Mouse (Mus musculus) R1 (cell line): ENCODE data around the gene En1.

ENCODE experiments used
- DNase-seq: peaks from one replicate; pipeline ENCODE4 v3.0.0-alpha.2; 2018; ENCODE audit warnings: low read depth, low spot score

Gene En1

GRCm38 (mm10) chr1:120626930-120627621 lies 24.9 kb downstream of the En1 start:
- no peak for DNase-seq

- DNase-seq: no peak
Measured at GRCm38 (mm10) chr1:120627622-120628001, 25.4 kb downstream of the En1 start.

GRCm38 (mm10) chr1:120628821-120629220 lies 26.6 kb downstream of the En1 start:
- DNase-seq: peak; percentile 50

DNA sequence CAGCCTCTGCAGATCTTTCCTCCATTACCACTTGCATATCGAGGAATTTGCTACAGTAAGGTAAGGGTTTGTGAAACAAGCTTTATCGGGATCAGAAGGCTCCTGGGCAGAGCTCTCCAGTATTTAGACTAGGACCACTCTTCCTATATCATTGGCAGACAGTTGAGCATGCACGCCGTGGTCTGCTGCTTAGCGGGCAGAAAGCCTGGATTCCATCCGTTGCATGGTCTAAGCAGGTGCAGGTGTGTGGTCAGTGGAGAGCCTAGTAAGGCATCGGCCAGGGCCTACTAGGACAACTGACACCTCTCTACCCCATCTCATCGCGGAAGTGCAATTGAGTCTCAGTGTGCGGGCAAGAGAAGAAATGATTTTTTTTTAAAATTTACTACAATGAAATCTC lies 41.2 kb downstream of the En1 start:
- DNase-seq: peak; percentile 23

GRCm38 (mm10) chr1:120643848-120644711 lies 41.9 kb downstream of the En1 start:
- peak; percentile 89 for DNase-seq

DNA sequence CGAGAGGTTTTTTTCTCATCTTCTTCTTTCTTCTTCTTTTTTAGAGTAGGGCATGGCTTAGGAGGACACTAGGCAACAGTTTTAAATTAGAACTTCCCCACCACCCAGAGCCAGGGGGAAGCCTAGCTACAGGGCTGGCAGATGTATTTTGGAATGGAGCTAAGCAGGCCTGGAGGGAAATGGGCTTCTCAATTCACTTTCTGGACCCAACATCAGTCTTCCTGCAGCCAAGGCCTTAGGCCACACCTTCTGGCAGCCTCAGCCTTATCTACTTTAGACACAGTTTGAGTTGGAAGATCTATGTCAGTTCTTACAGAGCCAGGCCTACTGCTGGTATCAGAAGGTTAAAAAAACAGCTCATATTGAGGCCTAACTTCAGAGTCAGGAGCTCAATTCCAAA lies 42.5 kb downstream of the En1 start:
- DNase-seq: no peak

DNA sequence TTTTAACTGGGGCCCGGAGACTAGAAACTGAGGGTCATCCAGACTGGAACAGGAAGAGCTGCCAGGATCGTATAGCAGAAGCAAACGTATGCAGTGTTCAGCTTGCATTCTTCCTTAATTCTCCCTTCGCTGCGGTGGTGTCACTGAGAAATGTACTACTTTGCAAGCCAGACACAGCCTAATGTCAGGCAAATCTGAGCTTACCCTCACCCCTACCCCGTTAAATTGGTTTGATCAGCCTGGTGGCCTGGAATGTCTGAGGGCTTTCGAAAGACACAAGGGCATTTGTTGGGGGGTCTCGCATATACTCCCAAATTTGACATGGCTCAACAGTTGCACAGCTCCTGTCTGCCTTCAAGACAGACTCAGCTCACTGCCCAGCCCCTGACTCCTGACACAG lies 47.9 kb downstream of the En1 start:
- no peak for DNase-seq

DNA sequence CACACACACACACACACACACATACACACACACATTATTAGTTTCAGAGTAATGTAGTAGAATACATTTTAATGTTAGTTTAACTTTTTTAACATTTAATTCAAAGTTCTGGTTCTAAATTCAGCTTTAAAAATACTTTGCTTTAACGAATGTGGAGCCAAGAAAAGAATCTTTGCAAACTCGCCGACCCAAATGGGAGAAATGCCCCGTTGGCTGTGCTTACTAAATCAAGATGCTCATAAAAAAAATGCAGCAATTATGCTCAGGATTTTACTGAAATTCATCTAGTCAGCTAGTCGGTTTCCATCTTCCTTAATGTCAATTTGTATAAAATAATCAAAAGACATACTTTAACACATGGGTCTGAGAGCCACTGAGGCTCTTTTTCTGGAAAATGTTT lies 49.8 kb downstream of the En1 start:
- no peak for DNase-seq

DNA sequence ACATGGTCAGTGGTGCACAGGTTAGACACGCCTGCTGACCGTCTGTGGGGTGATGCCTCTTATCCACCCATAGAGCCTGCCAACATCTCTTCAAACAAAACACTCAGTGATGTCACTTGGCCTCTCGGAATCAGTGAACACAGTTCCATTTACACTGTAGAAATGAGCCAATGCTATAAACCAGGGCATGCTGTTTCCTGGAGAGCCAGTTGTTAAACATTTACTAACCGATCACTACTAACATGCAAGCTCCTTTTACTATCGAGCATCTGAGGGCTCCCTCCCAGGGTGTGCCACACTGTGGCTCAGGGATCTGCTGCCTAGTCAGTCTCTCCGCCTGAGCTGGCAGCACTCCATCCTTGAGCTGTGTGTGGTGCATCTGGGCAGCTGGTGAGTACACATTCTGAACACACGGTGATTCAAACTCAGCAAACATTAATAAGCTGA lies 52.8 kb downstream of the En1 start:
- DNase-seq: no peak
